Mouse (Mus musculus): Measurements from ENCODE around the gene Mybph. TPM values are rescaled to one million over a fixed set of nuclear protein-coding genes. Genes with fewer than 3 reads are reported as not detected.

Mybph gene
- polyA plus RNA-seq, 1 experiment from 2014 or later = 1.6 TPM

GRCm38 (mm10) chr1:134162510-134163225 is 30.6 kb upstream of the Mybph start:
- H3K4me2 ChIP-seq (replicated peaks; ENCODE audit: low read depth) = no peak overlapping the region
- H3K4me1 ChIP-seq (replicated peaks; ENCODE audit: control insufficient read depth, insufficient read depth) = no peaks in the 10 kb centered on the region
- no peak overlapping the region for H3K4me3 ChIP-seq (ENCODE audit: low read depth, low read length)
- no peaks in the 10 kb centered on the region for H3K9me3 ChIP-seq (ENCODE audit: control insufficient read depth, low read length)
- no peak overlapping the region for H3K27ac ChIP-seq (replicated peaks)
- no peaks in the 10 kb centered on the region for H3K36me3 ChIP-seq (ENCODE audit: control insufficient read depth, insufficient read depth, low read length)
- TF ChIP-seq CTCF (IDR thresholded peaks at IDR 0.05; ENCODE audit: low read depth) (peak; percentile 30; the same call in 1 of the 2 replicates), EP300 (optimal IDR thresholded peaks at IDR 0.05) (no peak)
- WGBS = 69% methylated on average over 6 of the region's 6 CpGs
- no peak overlapping the region for H3K9ac ChIP-seq (ENCODE audit: low read length)
- DNase-seq (ENCODE audit: low spot score) (no peak), ATAC-seq (ENCODE audit: low FRiP score, low TSS enrichment) (peak; percentile 59)
- H3K27me3 ChIP-seq (ENCODE audit: control insufficient read depth, insufficient read depth, low read length) = no peaks in the 10 kb centered on the region

- Histone ChIP-seq H3K36me3 (ENCODE audit: control insufficient read depth, insufficient read depth, low read length) (no peaks in the 10 kb centered on the region), H3K4me2 (replicated peaks; ENCODE audit: low read depth) (no peak overlapping the region), H3K9me3 (ENCODE audit: control insufficient read depth, low read length) (no peaks in the 10 kb centered on the region), H3K4me1 (replicated peaks; ENCODE audit: control insufficient read depth, insufficient read depth) (no peaks in the 10 kb centered on the region), H3K27me3 (ENCODE audit: control insufficient read depth, insufficient read depth, low read length) (no peaks in the 10 kb centered on the region), H3K27ac (replicated peaks) (no peak overlapping the region), H3K4me3 (ENCODE audit: low read depth, low read length) (no peak overlapping the region), H3K9ac (ENCODE audit: low read length) (no peak overlapping the region)
- TF ChIP-seq CTCF (IDR thresholded peaks at IDR 0.05; ENCODE audit: low read depth) = no peak
- no peak for TF ChIP-seq EP300 (optimal IDR thresholded peaks at IDR 0.05)
- WGBS = 82% methylated on average over 7 of the region's 7 CpGs
- DNase-seq (ENCODE audit: low spot score) (no peak), ATAC-seq (ENCODE audit: low FRiP score, low TSS enrichment) (no peak)
These were observed 29.8 kb upstream of the Mybph start for GRCm38 (mm10) chr1:134163476-134163875.

DNA sequence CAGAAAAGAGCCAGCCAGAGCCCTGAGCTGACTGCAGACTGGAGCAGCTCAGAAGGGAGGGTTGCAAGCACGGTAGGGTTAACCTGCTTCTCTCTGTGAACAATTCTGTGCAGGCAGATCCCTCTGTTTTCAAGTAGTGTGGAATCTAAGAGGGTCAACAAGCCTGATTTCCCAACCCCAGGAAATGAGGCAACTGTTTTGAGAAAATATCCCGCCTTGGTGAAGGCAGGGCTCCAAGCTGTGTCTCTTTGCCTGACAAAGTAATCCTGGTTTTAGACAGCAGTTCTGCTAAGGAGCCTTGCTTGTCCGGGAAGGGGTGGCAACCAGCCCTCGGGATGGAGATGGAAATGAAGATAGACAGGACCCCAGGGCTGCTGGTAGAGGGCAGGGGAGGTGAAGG is 28.8 kb upstream of the Mybph start:
- Histone ChIP-seq H3K27me3 (ENCODE audit: control insufficient read depth, insufficient read depth, low read length) (no peaks in the 10 kb centered on the region), H3K36me3 (ENCODE audit: control insufficient read depth, insufficient read depth, low read length) (no peaks in the 10 kb centered on the region), H3K9ac (ENCODE audit: low read length) (no peak overlapping the region), H3K27ac (replicated peaks) (no peak overlapping the region), H3K4me3 (ENCODE audit: low read depth, low read length) (no peak overlapping the region), H3K4me1 (replicated peaks; ENCODE audit: control insufficient read depth, insufficient read depth) (no peaks in the 10 kb centered on the region), H3K4me2 (replicated peaks; ENCODE audit: low read depth) (no peak overlapping the region), H3K9me3 (ENCODE audit: control insufficient read depth, low read length) (no peaks in the 10 kb centered on the region)
- DNase-seq (ENCODE audit: low spot score) = no peak
- TF ChIP-seq CTCF (IDR thresholded peaks at IDR 0.05; ENCODE audit: low read depth) = no peak
- no peak for TF ChIP-seq EP300 (optimal IDR thresholded peaks at IDR 0.05)
- WGBS = 61% methylated on average over 4 of the region's 4 CpGs
- no peak for ATAC-seq (ENCODE audit: low FRiP score, low TSS enrichment)

DNA sequence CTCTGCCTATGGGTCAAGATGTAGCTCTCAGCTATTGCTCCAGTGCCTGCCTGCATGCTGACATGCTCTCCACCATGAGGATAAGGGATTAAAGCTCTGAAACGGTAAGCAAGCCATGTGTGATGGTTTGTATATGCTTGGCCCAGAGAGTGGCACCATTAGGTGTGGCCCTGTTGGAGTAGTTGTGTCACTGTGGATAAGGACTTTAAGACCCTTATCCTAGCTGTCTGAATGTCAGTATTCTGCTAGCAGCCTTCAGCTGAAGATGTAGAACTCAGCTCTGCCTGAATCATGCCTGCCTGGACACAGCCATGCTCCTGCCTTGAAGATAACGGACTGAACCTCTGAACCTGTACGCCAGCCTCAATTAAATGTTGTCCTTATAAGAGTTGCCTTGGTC is 26.7 kb upstream of the Mybph start:
- no peak for TF ChIP-seq CTCF (IDR thresholded peaks at IDR 0.05; ENCODE audit: low read depth)
- no peak overlapping the region for H3K27ac ChIP-seq (replicated peaks)
- DNase-seq (ENCODE audit: low spot score) (no peak), ATAC-seq (ENCODE audit: low FRiP score, low TSS enrichment) (no peak)
- no peak overlapping the region for H3K4me3 ChIP-seq (ENCODE audit: low read depth, low read length)
- H3K36me3 ChIP-seq (ENCODE audit: control insufficient read depth, insufficient read depth, low read length) = no peaks in the 10 kb centered on the region
- H3K4me1 ChIP-seq (replicated peaks; ENCODE audit: control insufficient read depth, insufficient read depth) = no peaks in the 10 kb centered on the region
- no peaks in the 10 kb centered on the region for H3K9me3 ChIP-seq (ENCODE audit: control insufficient read depth, low read length)
- 90% methylated on average over 3 of the region's 3 CpGs for WGBS
- H3K9ac ChIP-seq (ENCODE audit: low read length) = no peak overlapping the region
- no peaks in the 10 kb centered on the region for H3K27me3 ChIP-seq (ENCODE audit: control insufficient read depth, insufficient read depth, low read length)
- no peak overlapping the region for H3K4me2 ChIP-seq (replicated peaks; ENCODE audit: low read depth)

GRCm38 (mm10) chr1:134167416-134168305 is 25.6 kb upstream of the Mybph start:
- H3K4me1 ChIP-seq (replicated peaks; ENCODE audit: control insufficient read depth, insufficient read depth) = no peaks in the 10 kb centered on the region
- no peak overlapping the region for H3K4me2 ChIP-seq (replicated peaks; ENCODE audit: low read depth)
- no peak overlapping the region for H3K27ac ChIP-seq (replicated peaks)
- H3K27me3 ChIP-seq (ENCODE audit: control insufficient read depth, insufficient read depth, low read length) = no peaks in the 10 kb centered on the region
- H3K9me3 ChIP-seq (ENCODE audit: control insufficient read depth, low read length) = no peaks in the 10 kb centered on the region
- 69% methylated on average over 14 of the region's 14 CpGs for WGBS
- H3K4me3 ChIP-seq (ENCODE audit: low read depth, low read length) = no peak overlapping the region
- ATAC-seq (ENCODE audit: low FRiP score, low TSS enrichment) (no peak), DNase-seq (ENCODE audit: low spot score) (no peak)
- no peaks in the 10 kb centered on the region for H3K36me3 ChIP-seq (ENCODE audit: control insufficient read depth, insufficient read depth, low read length)
- TF ChIP-seq CTCF (IDR thresholded peaks at IDR 0.05; ENCODE audit: low read depth) = no peak
- TF ChIP-seq EP300 (optimal IDR thresholded peaks at IDR 0.05) = no peak
- no peak overlapping the region for H3K9ac ChIP-seq (ENCODE audit: low read length)

DNA sequence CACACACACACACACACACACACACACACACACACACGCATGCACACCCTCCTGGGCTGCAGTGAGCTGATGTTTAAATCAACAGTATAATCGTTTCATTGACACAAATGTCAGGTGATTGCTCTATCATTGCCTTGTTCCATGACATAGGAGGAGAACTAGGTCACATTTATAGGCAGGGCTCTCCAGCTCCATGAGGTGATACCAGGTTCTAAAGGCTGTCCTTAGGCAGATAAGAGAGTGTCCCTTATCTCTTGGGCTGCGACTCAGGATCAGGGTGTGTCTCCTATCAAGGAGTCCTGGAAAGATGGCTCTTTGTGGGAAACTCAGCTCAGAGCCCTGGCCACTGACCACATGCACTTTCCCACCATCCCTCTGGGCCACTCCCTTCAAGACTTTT is 24.7 kb upstream of the Mybph start:
- peak; percentile 73 for ATAC-seq (ENCODE audit: low FRiP score, low TSS enrichment)
- no peak overlapping the region for H3K4me3 ChIP-seq (ENCODE audit: low read depth, low read length)
- TF ChIP-seq EP300 (optimal IDR thresholded peaks at IDR 0.05) (no peak), CTCF (IDR thresholded peaks at IDR 0.05; ENCODE audit: low read depth) (no peak)
- no peak overlapping the region for H3K4me2 ChIP-seq (replicated peaks; ENCODE audit: low read depth)
- 65% methylated on average over 3 of the region's 3 CpGs for WGBS
- H3K4me1 ChIP-seq (replicated peaks; ENCODE audit: control insufficient read depth, insufficient read depth) = no peaks in the 10 kb centered on the region
- no peaks in the 10 kb centered on the region for H3K9me3 ChIP-seq (ENCODE audit: control insufficient read depth, low read length)
- no peak overlapping the region for H3K9ac ChIP-seq (ENCODE audit: low read length)
- no peaks in the 10 kb centered on the region for H3K36me3 ChIP-seq (ENCODE audit: control insufficient read depth, insufficient read depth, low read length)
- H3K27ac ChIP-seq (replicated peaks) = peak overlapping the region; percentile 49; the same call in 1 of the 2 replicates
- H3K27me3 ChIP-seq (ENCODE audit: control insufficient read depth, insufficient read depth, low read length) = no peaks in the 10 kb centered on the region
- no peak for DNase-seq (ENCODE audit: low spot score)

Data from stomach, postnatal 0 days (tissue).